Mouse (Mus musculus): ENCODE results near the gene Ifnar1.

DNA sequence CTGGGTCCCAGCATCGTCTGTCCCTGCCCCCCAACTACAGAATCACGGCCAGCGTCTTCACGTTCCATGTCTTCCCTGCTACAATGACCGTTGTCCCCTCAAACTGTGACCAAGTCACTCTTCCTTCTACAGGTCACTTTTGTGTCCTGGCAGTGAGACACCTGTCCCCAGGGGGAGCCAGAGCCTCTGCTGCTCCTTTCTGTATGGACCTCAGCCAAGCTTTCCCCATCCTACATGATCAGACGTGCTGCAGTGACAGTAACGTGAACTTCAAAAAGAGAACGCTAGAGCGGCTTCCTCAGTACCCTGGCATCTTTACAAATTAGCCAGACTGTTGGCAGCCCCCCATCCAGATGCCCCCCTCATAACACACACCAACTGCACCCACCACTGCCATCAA, 43.5 kb downstream of the Ifnar1 start:
- TF ChIP-seq GATA1 (IDR thresholded peaks at IDR 0.05; ENCODE audit: borderline replicate concordance, low read length), result no peak
- no peak for TF ChIP-seq CTCF (IDR thresholded peaks at IDR 0.05; ENCODE audit: low read depth, low read length)
- TF ChIP-seq POLR2AphosphoS5 (IDR thresholded peaks at IDR 0.05; ENCODE audit: insufficient replicate concordance, low read depth, low read length), result no peak
- TF ChIP-seq TAL1 (conservative IDR thresholded peaks at IDR 0.05; ENCODE audit: low read depth, low read length), result no peak
